Mouse (Mus musculus): ENCODE data around the gene Ccdc172. TPM values are rescaled to one million over a fixed set of nuclear protein-coding genes. Genes with fewer than 3 reads are reported as not detected.

Ccdc172 gene
- polyA plus RNA-seq, 1 experiment from 2014 or later, result not detected

- H3K4me1 ChIP-seq, result no peaks in the 10 kb centered on the region
- H3K9me3 ChIP-seq (replicated peaks), result no peaks in the 10 kb centered on the region
- no peak overlapping the region for H3K4me2 ChIP-seq
- H3K36me3 ChIP-seq, result no peaks in the 10 kb centered on the region
- ATAC-seq (replicated peaks; ENCODE audit: low FRiP score), result no peak
- no peaks in the 10 kb centered on the region for H3K27me3 ChIP-seq
- H3K9ac ChIP-seq, result no peak overlapping the region
- no peak overlapping the region for H3K27ac ChIP-seq
- H3K4me3 ChIP-seq (replicated peaks), result no peak overlapping the region
- WGBS, result 73% methylated on average over 12 of the region's 12 CpGs
Observed at GRCm38 (mm10) chr19:58525457-58526239, 13.9 kb downstream of the Ccdc172 start.

- no peaks in the 10 kb centered on the region for H3K4me1 ChIP-seq
- WGBS, result 87% methylated on average over 3 of the region's 3 CpGs
- no peak overlapping the region for H3K9ac ChIP-seq
- no peak for ATAC-seq (replicated peaks; ENCODE audit: low FRiP score)
- H3K27ac ChIP-seq, result no peak overlapping the region
- H3K4me2 ChIP-seq, result no peak overlapping the region
- no peaks in the 10 kb centered on the region for H3K9me3 ChIP-seq (replicated peaks)
- H3K36me3 ChIP-seq, result no peaks in the 10 kb centered on the region
- H3K27me3 ChIP-seq, result no peaks in the 10 kb centered on the region
- no peak overlapping the region for H3K4me3 ChIP-seq (replicated peaks)
Observed at GRCm38 (mm10) chr19:58533077-58533476, 21.3 kb downstream of the Ccdc172 start.

GRCm38 (mm10) chr19:58536691-58537090 lies 24.9 kb downstream of the Ccdc172 start:
- WGBS, result 88% methylated on average over 10 of the region's 10 CpGs
- Histone ChIP-seq H3K27me3 (no peaks in the 10 kb centered on the region), H3K27ac (no peak overlapping the region), H3K4me3 (replicated peaks) (no peak overlapping the region), H3K9me3 (replicated peaks) (no peaks in the 10 kb centered on the region), H3K4me2 (no peak overlapping the region), H3K9ac (no peak overlapping the region), H3K4me1 (no peaks in the 10 kb centered on the region), H3K36me3 (no peaks in the 10 kb centered on the region)
- no peak for ATAC-seq (replicated peaks; ENCODE audit: low FRiP score)

GRCm38 (mm10) chr19:58540396-58540795 lies 28.6 kb downstream of the Ccdc172 start:
- Histone ChIP-seq H3K4me3 (replicated peaks) (no peak overlapping the region), H3K9me3 (replicated peaks) (no peaks in the 10 kb centered on the region), H3K27me3 (no peaks in the 10 kb centered on the region), H3K27ac (no peak overlapping the region), H3K4me1 (no peaks in the 10 kb centered on the region), H3K9ac (no peak overlapping the region), H3K36me3 (no peaks in the 10 kb centered on the region), H3K4me2 (no peak overlapping the region)
- 82% methylated on average over 5 of the region's 5 CpGs for WGBS
- ATAC-seq (replicated peaks; ENCODE audit: low FRiP score), result no peak

GRCm38 (mm10) chr19:58548367-58548766 lies 36.6 kb downstream of the Ccdc172 start:
- no peak overlapping the region for H3K4me2 ChIP-seq

GRCm38 (mm10) chr19:58550489-58550888 lies 38.7 kb downstream of the Ccdc172 start:
- WGBS, result 19% methylated on average over 1 of the region's 1 CpGs
- H3K4me2 ChIP-seq, result no peak overlapping the region
- no peaks in the 10 kb centered on the region for H3K36me3 ChIP-seq
- no peak overlapping the region for H3K27ac ChIP-seq
- no peak overlapping the region for H3K9ac ChIP-seq
- no peaks in the 10 kb centered on the region for H3K9me3 ChIP-seq (replicated peaks)
- H3K27me3 ChIP-seq, result no peaks in the 10 kb centered on the region
- no peak for ATAC-seq (replicated peaks; ENCODE audit: low FRiP score)
- H3K4me3 ChIP-seq (replicated peaks), result no peak overlapping the region
- no peaks in the 10 kb centered on the region for H3K4me1 ChIP-seq

More at GRCm38 (mm10) chr19:58548367-58548766, 36.6 kb downstream of the Ccdc172 start:
- H3K4me3 ChIP-seq (replicated peaks), result no peak overlapping the region
- no peaks in the 10 kb centered on the region for H3K9me3 ChIP-seq (replicated peaks)
- WGBS, result 44% methylated on average over 4 of the region's 4 CpGs
- ATAC-seq (replicated peaks; ENCODE audit: low FRiP score), result no peak
- no peaks in the 10 kb centered on the region for H3K4me1 ChIP-seq
- H3K27me3 ChIP-seq, result no peaks in the 10 kb centered on the region
- H3K36me3 ChIP-seq, result no peaks in the 10 kb centered on the region
- no peak overlapping the region for H3K9ac ChIP-seq
- H3K27ac ChIP-seq, result no peak overlapping the region

- Histone ChIP-seq H3K4me2 (no peak overlapping the region), H3K4me3 (replicated peaks) (no peak overlapping the region), H3K27me3 (no peaks in the 10 kb centered on the region), H3K36me3 (no peaks in the 10 kb centered on the region), H3K4me1 (no peaks in the 10 kb centered on the region), H3K9me3 (replicated peaks) (no peaks in the 10 kb centered on the region), H3K9ac (no peak overlapping the region), H3K27ac (no peak overlapping the region)
- no peak for ATAC-seq (replicated peaks; ENCODE audit: low FRiP score)
- 75% methylated on average over 3 of the region's 3 CpGs for WGBS
Observed at GRCm38 (mm10) chr19:58550916-58551315, 39.1 kb downstream of the Ccdc172 start.

GRCm38 (mm10) chr19:58554974-58555373 lies 43.2 kb downstream of the Ccdc172 start:
- ATAC-seq (replicated peaks; ENCODE audit: low FRiP score), result no peak
- no peaks in the 10 kb centered on the region for H3K4me1 ChIP-seq
- no peak overlapping the region for H3K27ac ChIP-seq
- no peak overlapping the region for H3K4me2 ChIP-seq
- H3K9ac ChIP-seq, result no peak overlapping the region
- H3K4me3 ChIP-seq (replicated peaks), result no peak overlapping the region
- no peaks in the 10 kb centered on the region for H3K27me3 ChIP-seq
- 75% methylated on average over 2 of the region's 2 CpGs for WGBS
- no peaks in the 10 kb centered on the region for H3K36me3 ChIP-seq
- H3K9me3 ChIP-seq (replicated peaks), result no peaks in the 10 kb centered on the region

- no peak overlapping the region for H3K4me3 ChIP-seq (replicated peaks)
- H3K4me2 ChIP-seq, result no peak overlapping the region
- H3K36me3 ChIP-seq, result no peaks in the 10 kb centered on the region
- H3K4me1 ChIP-seq, result no peaks in the 10 kb centered on the region
- no peaks in the 10 kb centered on the region for H3K9me3 ChIP-seq (replicated peaks)
- no peak overlapping the region for H3K9ac ChIP-seq
- no peak for ATAC-seq (replicated peaks; ENCODE audit: low FRiP score)
- 53% methylated on average over 5 of the region's 5 CpGs for WGBS
- no peak overlapping the region for H3K27ac ChIP-seq
- no peaks in the 10 kb centered on the region for H3K27me3 ChIP-seq
Observed at GRCm38 (mm10) chr19:58558352-58558751, 46.6 kb downstream of the Ccdc172 start.

GRCm38 (mm10) chr19:58562301-58562815 lies 50.6 kb downstream of the Ccdc172 start:
- H3K36me3 ChIP-seq, result no peaks in the 10 kb centered on the region
- ATAC-seq (replicated peaks; ENCODE audit: low FRiP score), result no peak
- no peak overlapping the region for H3K4me3 ChIP-seq (replicated peaks)
- 96% methylated on average over 7 of the region's 7 CpGs for WGBS
- no peak overlapping the region for H3K9ac ChIP-seq
- H3K4me1 ChIP-seq, result no peaks in the 10 kb centered on the region
- H3K9me3 ChIP-seq (replicated peaks), result no peaks in the 10 kb centered on the region
- no peak overlapping the region for H3K4me2 ChIP-seq
- H3K27me3 ChIP-seq, result no peaks in the 10 kb centered on the region
- H3K27ac ChIP-seq, result no peak overlapping the region

- H3K4me3 ChIP-seq (replicated peaks), result no peak overlapping the region
- H3K9ac ChIP-seq, result no peak overlapping the region
- no peak for ATAC-seq (replicated peaks; ENCODE audit: low FRiP score)
- no peak overlapping the region for H3K27ac ChIP-seq
- no peaks in the 10 kb centered on the region for H3K9me3 ChIP-seq (replicated peaks)
- H3K4me2 ChIP-seq, result no peak overlapping the region
- H3K27me3 ChIP-seq, result no peaks in the 10 kb centered on the region
- 84% methylated on average over 2 of the region's 2 CpGs for WGBS
- H3K4me1 ChIP-seq, result peaks cover 11% of the 10 kb centered on the region
- H3K36me3 ChIP-seq, result no peaks in the 10 kb centered on the region
Observed at GRCm38 (mm10) chr19:58571566-58571965, 59.8 kb downstream of the Ccdc172 start.

- H3K4me3 ChIP-seq (replicated peaks), result no peak overlapping the region
- H3K27ac ChIP-seq, result no peak overlapping the region
- H3K9me3 ChIP-seq (replicated peaks), result no peaks in the 10 kb centered on the region
- 35% methylated on average over 11 of the region's 11 CpGs for WGBS
- H3K9ac ChIP-seq, result no peak overlapping the region
- H3K4me2 ChIP-seq, result no peak overlapping the region
- H3K36me3 ChIP-seq, result no peaks in the 10 kb centered on the region
- H3K4me1 ChIP-seq, result peaks cover 11% of the 10 kb centered on the region
- no peak for ATAC-seq (replicated peaks; ENCODE audit: low FRiP score)
- no peaks in the 10 kb centered on the region for H3K27me3 ChIP-seq
Observed at GRCm38 (mm10) chr19:58572429-58573071, 60.8 kb downstream of the Ccdc172 start.

Measured in kidney, embryonic 15.5 days (tissue).